Mouse (Mus musculus) small intestine, adult 2 months (tissue): ENCODE data around the gene Hmgb1. TPM values are rescaled to one million over a fixed set of nuclear protein-coding genes. Genes with fewer than 3 reads are reported as not detected.

Source experiments
- H3K27ac ChIP-seq: fragments of 200-500 bp; 2 replicates; pipeline ENCODE4 v1.5.1; 2012; ENCODE audit warnings: low read depth, low read length, control low read depth, inconsistent platforms; ENCODE audit not compliant: insufficient read depth
- H3K27me3 ChIP-seq: fragments of 200-500 bp; 2 replicates; pipeline ENCODE4 v1.6.1; 2012; ENCODE audit warnings: mild to moderate bottlenecking, moderate library complexity, low read length, inconsistent platforms; ENCODE audit not compliant: control insufficient read depth, insufficient read depth
- H3K36me3 ChIP-seq: fragments of 200-500 bp; 2 replicates; pipeline ENCODE4 v1.6.1; 2012; ENCODE audit warnings: mild to moderate bottlenecking, low read length, control low read depth, inconsistent platforms; ENCODE audit not compliant: control insufficient read depth, insufficient read depth
- H3K4me1 ChIP-seq: fragments of 200-500 bp; 2 replicates; pipeline ENCODE4 v1.6.1; 2012; ENCODE audit warnings: low read length, inconsistent platforms, mixed read lengths; ENCODE audit not compliant: control insufficient read depth, insufficient read depth, insufficient read length
- H3K4me3 ChIP-seq: fragments of 200-500 bp; 2 replicates; pipeline ENCODE4 v1.5.1; 2012; ENCODE audit warnings: low read depth, mild to moderate bottlenecking, control low read depth, inconsistent platforms, low read length, moderate library complexity
- CTCF ChIP-seq: fragments of 200-500 bp; IDR thresholded peaks from 2 replicates; pipeline ENCODE4 v1.5.1; 2012; ENCODE audit warnings: low read depth, mild to moderate bottlenecking, control low read depth, inconsistent platforms, low read length, moderate library complexity, mixed read lengths; ENCODE audit not compliant: insufficient replicate concordance, insufficient read length; ENCODE audit errors: extremely low read depth
- POLR2A ChIP-seq: fragments of 200-500 bp; IDR thresholded peaks from 2 replicates; pipeline ENCODE4 v1.6.1; 2012; ENCODE audit warnings: low read depth, mild to moderate bottlenecking, control low read depth, inconsistent platforms, low read length, moderate library complexity
- WGBS: fragments of 180-500 bp; shearing (Covaris S2); methylation state at CpG from one replicate; pipeline ENCODE4 v1.1.7; 2018; 5-methylcytosine and 5-hydroxymethylcytosine counted together
- polyA plus RNA-seq: library from polyadenylated mRNA; depleted of rRNA; stranded (reverse); fragments of >200 nt; gene quantifications from 2 replicates; pipeline ENCODE4 v1.2.3, GENCODE M21; 2012

The Hmgb1 gene
- polyA plus RNA-seq, 1 experiment, result 5.2 TPM

- no peak overlapping the region for H3K27ac ChIP-seq
- H3K36me3 ChIP-seq, result peaks cover 34% of the 10 kb centered on the region
- 63% methylated on average over 6 of the region's 6 CpGs for WGBS
- H3K27me3 ChIP-seq, result no peaks in the 10 kb centered on the region
- no peak overlapping the region for H3K4me3 ChIP-seq
- TF ChIP-seq CTCF (no peak), POLR2A (no peak)
- H3K4me1 ChIP-seq, result no peaks in the 10 kb centered on the region; the same call in 1 of the 2 replicates
Observed at GRCm38 (mm10) chr5:149217524-149218357, 33.5 kb upstream of the Hmgb1 start.

GRCm38 (mm10) chr5:149215540-149215939 lies 31.3 kb upstream of the Hmgb1 start:
- Histone ChIP-seq H3K4me1 (no peaks in the 10 kb centered on the region), H3K27me3 (no peaks in the 10 kb centered on the region), H3K36me3 (peaks cover 47% of the 10 kb centered on the region), H3K4me3 (no peak overlapping the region), H3K27ac (no peak overlapping the region)
- WGBS, result 98% methylated on average over 7 of the region's 7 CpGs
- TF ChIP-seq POLR2A (no peak), CTCF (no peak)

- peaks cover 57% of the 10 kb centered on the region for H3K36me3 ChIP-seq
- TF ChIP-seq POLR2A (no peak), CTCF (no peak)
Observed at GRCm38 (mm10) chr5:149212806-149213205, 28.5 kb upstream of the Hmgb1 start.

GRCm38 (mm10) chr5:149211041-149211440 lies 26.8 kb upstream of the Hmgb1 start:
- no peaks in the 10 kb centered on the region for H3K27me3 ChIP-seq
- 85% methylated on average over 4 of the region's 4 CpGs for WGBS
- no peak for TF ChIP-seq POLR2A
- TF ChIP-seq CTCF, result no peak
- peaks cover 56% of the 10 kb centered on the region for H3K36me3 ChIP-seq
- no peak overlapping the region for H3K27ac ChIP-seq
- no peak overlapping the region for H3K4me3 ChIP-seq
- no peaks in the 10 kb centered on the region for H3K4me1 ChIP-seq

More at GRCm38 (mm10) chr5:149212806-149213205, 28.5 kb upstream of the Hmgb1 start:
- 82% methylated on average over 4 of the region's 4 CpGs for WGBS
- Histone ChIP-seq H3K4me1 (no peaks in the 10 kb centered on the region), H3K4me3 (no peak overlapping the region), H3K27ac (no peak overlapping the region), H3K27me3 (no peaks in the 10 kb centered on the region)

- Histone ChIP-seq H3K27ac (no peak overlapping the region), H3K36me3 (peaks cover 54% of the 10 kb centered on the region), H3K4me1 (no peaks in the 10 kb centered on the region), H3K4me3 (no peak overlapping the region), H3K27me3 (no peaks in the 10 kb centered on the region)
- 91% methylated on average over 8 of the region's 8 CpGs for WGBS
- TF ChIP-seq CTCF, result no peak
- no peak for TF ChIP-seq POLR2A
Observed at GRCm38 (mm10) chr5:149209328-149209727, 25.0 kb upstream of the Hmgb1 start.

- Histone ChIP-seq H3K4me3 (no peak overlapping the region), H3K27ac (no peak overlapping the region), H3K4me1 (no peaks in the 10 kb centered on the region), H3K36me3 (peaks cover 53% of the 10 kb centered on the region), H3K27me3 (no peaks in the 10 kb centered on the region)
- 91% methylated on average over 7 of the region's 7 CpGs for WGBS
- TF ChIP-seq CTCF (no peak), POLR2A (no peak)
Observed at GRCm38 (mm10) chr5:149208776-149209175, 24.5 kb upstream of the Hmgb1 start.

- TF ChIP-seq CTCF (no peak), POLR2A (no peak)
- H3K27me3 ChIP-seq, result no peaks in the 10 kb centered on the region
- H3K4me3 ChIP-seq, result no peak overlapping the region
- H3K27ac ChIP-seq, result no peak overlapping the region
- no peaks in the 10 kb centered on the region for H3K4me1 ChIP-seq
- H3K36me3 ChIP-seq, result peaks cover 48% of the 10 kb centered on the region
- 86% methylated on average over 6 of the region's 6 CpGs for WGBS
Observed at GRCm38 (mm10) chr5:149207661-149208060, 23.4 kb upstream of the Hmgb1 start.
